Mouse (Mus musculus): ENCODE results near the gene Agt. TPM values are rescaled to one million over a fixed set of nuclear protein-coding genes. Genes with fewer than 3 reads are reported as not detected.

The Agt gene
- total and polyA plus RNA-seq, 2 experiments from 2014 or later: 29.4 to 30.0 TPM

DNA sequence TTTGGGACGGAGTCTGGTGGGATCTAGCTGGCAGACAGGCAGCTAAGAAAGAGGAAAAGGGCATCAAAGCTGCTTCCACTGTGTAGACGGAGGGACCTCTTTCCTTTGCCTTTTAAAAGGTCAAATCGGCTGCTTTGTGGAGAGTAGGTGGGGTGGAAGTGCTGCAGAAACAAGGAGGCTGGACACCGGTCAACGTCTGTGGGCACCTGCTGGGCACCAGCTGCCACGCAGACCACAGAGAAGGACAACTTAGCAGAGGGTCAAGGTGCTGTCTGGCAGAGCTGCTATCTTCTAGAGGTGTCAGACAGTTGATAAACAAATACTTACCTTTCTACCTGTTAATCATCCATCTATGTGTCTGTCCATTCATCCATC, 61.2 kb downstream of the Agt start:
- no peak for TF ChIP-seq CTCF (IDR thresholded peaks at IDR 0.05; ENCODE audit: low read depth)
- Histone ChIP-seq H3K4me2 (ENCODE audit: low read depth) (no peak overlapping the region), H3K9me3 (ENCODE audit: low read length) (0 out of 2 replicates have a peak, but pooled peaks cover 4% of the 10 kb centered on the region), H3K27ac (ENCODE audit: low read depth, low read length) (no peak overlapping the region), H3K4me1 (ENCODE audit: insufficient read depth) (no peaks in the 10 kb centered on the region), H3K36me3 (ENCODE audit: insufficient read depth) (no peaks in the 10 kb centered on the region), H3K9ac (no peak overlapping the region; the same call in 1 of the 2 replicates), H3K27me3 (ENCODE audit: insufficient read depth, low read length) (no peaks in the 10 kb centered on the region), H3K4me3 (ENCODE audit: low read depth, low read length) (no peak overlapping the region)
- DNase-seq (no peak), ATAC-seq (no peak)
- 78% methylated on average over 6 of the region's 6 CpGs for WGBS

DNA sequence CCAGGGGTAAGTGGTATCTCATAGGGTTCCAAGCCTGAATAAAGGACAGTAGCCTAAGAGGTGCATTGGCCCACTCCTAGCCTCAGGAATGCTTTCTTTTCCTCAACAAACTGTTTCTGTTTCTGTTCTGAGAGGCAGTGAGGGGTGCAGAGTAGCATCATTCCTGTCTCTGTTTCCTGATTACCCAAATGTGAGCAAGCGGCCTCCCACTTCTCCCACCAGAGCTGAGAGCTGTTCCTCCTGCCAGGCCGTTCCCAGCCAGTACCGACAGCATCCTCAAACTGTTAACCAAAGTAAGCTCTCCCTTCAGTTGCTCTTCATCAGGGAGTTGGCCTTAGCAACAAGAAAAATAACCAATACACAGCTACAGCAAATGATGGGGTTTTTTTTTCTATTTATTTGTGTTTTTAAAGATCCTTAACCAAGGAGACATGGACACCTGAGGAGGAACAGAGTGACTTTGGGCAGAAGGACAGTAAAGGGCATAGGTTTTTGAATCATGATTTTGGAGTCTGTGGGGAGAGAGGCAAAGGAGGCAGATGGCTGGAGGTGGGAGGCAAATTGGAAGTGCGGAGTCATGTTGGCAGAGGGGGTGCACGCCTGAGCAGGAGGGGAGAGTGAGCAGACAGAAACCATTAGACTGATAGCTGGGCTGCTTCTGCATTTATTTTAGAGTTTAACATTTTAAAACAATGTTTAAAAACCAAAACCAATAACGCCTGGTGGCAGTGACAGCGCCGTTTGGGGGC, 61.8 kb downstream of the Agt start:
- DNase-seq (no peak), ATAC-seq (no peak)
- no peak for TF ChIP-seq CTCF (IDR thresholded peaks at IDR 0.05; ENCODE audit: low read depth)
- Histone ChIP-seq H3K4me2 (ENCODE audit: low read depth) (no peak overlapping the region), H3K27ac (ENCODE audit: low read depth, low read length) (no peak overlapping the region), H3K9ac (no peak overlapping the region; the same call in 1 of the 2 replicates), H3K9me3 (ENCODE audit: low read length) (0 out of 2 replicates have a peak, but pooled peaks cover 4% of the 10 kb centered on the region), H3K36me3 (ENCODE audit: insufficient read depth) (no peaks in the 10 kb centered on the region), H3K27me3 (ENCODE audit: insufficient read depth, low read length) (no peaks in the 10 kb centered on the region), H3K4me3 (ENCODE audit: low read depth, low read length) (no peak overlapping the region), H3K4me1 (ENCODE audit: insufficient read depth) (no peaks in the 10 kb centered on the region)
- 64% methylated on average over 8 of the region's 8 CpGs for WGBS

Other genes with a start within 250 kb of the Agt start
- gene Pgbd5, start 130.0 kb downstream of the Agt start, total RNA-seq (2014; rRNA removed): 57.1 and 62.5 TPM in 2 replicates
- gene Pgbd5, start 130.0 kb downstream of the Agt start, polyA plus RNA-seq (2015; fragmentation: Nextera tagmentation; extraction: Ambion mirVana): 12.9 and 17.3 TPM in 2 replicates
- 30.4 and 32.9 TPM in 2 replicates for gene Cog2, start 48.9 kb downstream of the Agt start, total RNA-seq (2014; rRNA removed)
- 13.7 and 19.3 TPM in 2 replicates for gene Cog2, start 48.9 kb downstream of the Agt start, polyA plus RNA-seq (2015; fragmentation: Nextera tagmentation; extraction: Ambion mirVana)
- not detected in 2 replicates for gene Capn9, start 6.4 kb upstream of the Agt start, total RNA-seq (2014; rRNA removed)
- 0.29 and 0.34 TPM in 2 replicates for gene Capn9, start 6.4 kb upstream of the Agt start, polyA plus RNA-seq (2015; fragmentation: Nextera tagmentation; extraction: Ambion mirVana)
- gene 2310022B05Rik, start 93.7 kb upstream of the Agt start, total RNA-seq (2014; rRNA removed): 68.2 and 79.7 TPM in 2 replicates
- gene 2310022B05Rik, start 93.7 kb upstream of the Agt start, polyA plus RNA-seq (2015; fragmentation: Nextera tagmentation; extraction: Ambion mirVana): 35.7 and 37.8 TPM in 2 replicates
- 64.2 and 79.2 TPM in 2 replicates for gene Ttc13, start 152.3 kb upstream of the Agt start, total RNA-seq (2014; rRNA removed)
- gene Ttc13, start 152.3 kb upstream of the Agt start, polyA plus RNA-seq (2015; fragmentation: Nextera tagmentation; extraction: Ambion mirVana): 50.1 and 56.1 TPM in 2 replicates
- 9.5 and 17.6 TPM in 2 replicates for gene Arv1, start 152.4 kb upstream of the Agt start, total RNA-seq (2014; rRNA removed)
- gene Arv1, start 152.4 kb upstream of the Agt start, polyA plus RNA-seq (2015; fragmentation: Nextera tagmentation; extraction: Ambion mirVana): 25.6 and 31.4 TPM in 2 replicates
- gene Fam89a, start 182.1 kb upstream of the Agt start, total RNA-seq (2014; rRNA removed): 0.23 and 0.29 TPM in 2 replicates
- gene Fam89a, start 182.1 kb upstream of the Agt start, polyA plus RNA-seq (2015; fragmentation: Nextera tagmentation; extraction: Ambion mirVana): 0.15 and 0.28 TPM in 2 replicates
- 64.2 and 68.3 TPM in 2 replicates for gene Trim67, start 223.4 kb upstream of the Agt start, total RNA-seq (2014; rRNA removed)
- gene Trim67, start 223.4 kb upstream of the Agt start, polyA plus RNA-seq (2015; fragmentation: Nextera tagmentation; extraction: Ambion mirVana): 21.9 and 25.7 TPM in 2 replicates